Comparison of ENCODE assay signal across 7 mouse cellular contexts in the genomic region with DNA sequence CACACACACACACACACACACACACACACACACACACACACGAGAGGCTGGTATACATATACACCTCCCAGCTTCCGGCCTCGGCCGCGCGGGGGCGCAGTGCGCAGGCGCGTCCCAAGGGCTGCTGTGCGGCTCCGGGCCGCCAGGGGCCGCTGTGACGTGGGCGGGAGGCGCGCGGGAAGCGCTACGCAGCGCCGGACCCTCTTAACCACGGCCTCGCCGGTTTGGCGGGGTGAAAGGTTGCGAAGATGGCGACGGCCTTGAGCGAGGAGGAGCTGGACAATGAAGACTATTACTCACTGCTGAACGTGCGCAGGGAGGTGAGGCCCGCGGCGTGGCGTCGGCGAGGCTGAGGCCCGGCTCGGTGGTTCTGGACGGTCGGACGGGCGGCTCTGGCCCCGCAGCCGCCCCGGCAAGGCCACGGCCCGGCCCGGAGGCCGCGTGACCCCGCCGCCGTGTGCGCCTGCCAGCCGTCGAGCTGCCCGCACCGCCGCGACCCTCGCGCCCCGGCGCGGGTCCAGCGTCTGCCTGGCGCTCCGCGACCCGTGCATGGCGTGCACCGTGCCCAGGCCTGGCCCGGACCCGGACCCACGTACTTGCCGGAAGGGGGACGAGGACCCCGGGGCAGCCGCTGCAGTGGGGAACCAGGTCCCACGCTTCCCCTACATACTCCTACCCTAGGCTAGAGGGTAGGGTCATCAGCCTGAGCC. TPM values are rescaled to one million over a fixed set of nuclear protein-coding genes. Genes with fewer than 3 reads are reported as not detected.
DNase-seq lines count a peak whose midpoint lies in the region; ATAC-seq lines count a peak whose summit lies in the region.

Dnajc11 (plus strand) TSS at position 187 of the 710 bp plus-strand sequence.

- H3K27me3 ChIP-seq in embryonic facial prominence, embryonic 10.5 days (replicated peaks; ENCODE audit: low read depth, poor library complexity, severe bottlenecking), result no peaks in the 10 kb centered on the region
- H3K27me3 ChIP-seq in limb, embryonic 10.5 days (ENCODE audit: low read depth, poor library complexity, severe bottlenecking), result no peaks in the 10 kb centered on the region
- H3K27me3 ChIP-seq in midbrain, embryonic 13.5 days, result no peaks in the 10 kb centered on the region; the same call in 1 of the 2 replicates

- under 1% methylated on average over 83 of the region's 83 CpGs for WGBS in embryonic facial prominence, embryonic 10.5 days
- WGBS in limb, embryonic 10.5 days, result under 1% methylated on average over 83 of the region's 83 CpGs
- WGBS in midbrain, embryonic 13.5 days, result under 1% methylated on average over 77 of the region's 83 CpGs

- H3K9me3 ChIP-seq in embryonic facial prominence, embryonic 10.5 days, result no peaks in the 10 kb centered on the region
- no peaks in the 10 kb centered on the region for H3K9me3 ChIP-seq in limb, embryonic 10.5 days (replicated peaks)
- H3K9me3 ChIP-seq in midbrain, embryonic 13.5 days, result no peaks in the 10 kb centered on the region

- peak; percentile 97 for DNase-seq in adrenal gland, postnatal 10 days
- DNase-seq in embryonic facial prominence, embryonic 10.5 days (ENCODE audit: low spot score), result peak; percentile 95
- DNase-seq in kidney, adult 11 months, result peak; percentile 89
- peak; percentile 97 for DNase-seq in limb, embryonic 10.5 days (ENCODE audit: low spot score)
- DNase-seq in spleen, adult 12 weeks (ENCODE audit: low spot score), result peak; percentile 98

- peak within 1 kb of the TSS; percentile 99 for H3K4me2 ChIP-seq in midbrain, embryonic 13.5 days (replicated peaks)

- peak within 1 kb of the TSS; percentile 97 for H3K27ac ChIP-seq in embryonic facial prominence, embryonic 10.5 days (replicated peaks)
- peak within 1 kb of the TSS; percentile 94 for H3K27ac ChIP-seq in limb, embryonic 10.5 days
- peak within 1 kb of the TSS; percentile 72 for H3K27ac ChIP-seq in midbrain, embryonic 13.5 days

- H3K36me3 ChIP-seq in embryonic facial prominence, embryonic 10.5 days (replicated peaks), result peaks cover 22% of the 10 kb centered on the region
- H3K36me3 ChIP-seq in limb, embryonic 10.5 days, result peaks cover 20% of the 10 kb centered on the region
- H3K36me3 ChIP-seq in midbrain, embryonic 13.5 days, result no peaks in the 10 kb centered on the region

- ATAC-seq in granulocyte monocyte progenitor cell, adult 5-6 weeks (replicated peaks; ENCODE audit: poor library complexity, severe bottlenecking), result peak; percentile 90
- ATAC-seq in midbrain, embryonic 13.5 days, result peak; percentile 94

- peaks cover 26% of the 10 kb centered on the region for H3K4me1 ChIP-seq in embryonic facial prominence, embryonic 10.5 days
- H3K4me1 ChIP-seq in limb, embryonic 10.5 days, result peaks cover 16% of the 10 kb centered on the region
- H3K4me1 ChIP-seq in midbrain, embryonic 13.5 days (replicated peaks), result peaks cover 26% of the 10 kb centered on the region

- peak within 1 kb of the TSS; percentile 84 for H3K9ac ChIP-seq in midbrain, embryonic 13.5 days (replicated peaks)

- peak within 1 kb of the TSS; percentile 100 for H3K4me3 ChIP-seq in embryonic facial prominence, embryonic 10.5 days
- peak within 1 kb of the TSS; percentile 100 for H3K4me3 ChIP-seq in limb, embryonic 10.5 days
- peak within 1 kb of the TSS; percentile 87 for H3K4me3 ChIP-seq in midbrain, embryonic 13.5 days (replicated peaks)

RNA-seq across cellular contexts. Expression of gene Dnajc11, which starts in this region (rescaled TPM):
- total RNA-seq in adrenal gland, postnatal 10 days (2021), result 100 to 1,000 TPM in 1 of 2 experiments, 10 to 100 TPM in 1; 99.3 to 120 TPM
- polyA plus RNA-seq in embryonic facial prominence, embryonic 10.5 days (2016; fragmentation: Nextera tagmentation; extraction: Ambion mirVana), result 113 and 121 TPM in 2 replicates
- 73.5 and 77.5 TPM in 2 replicates for total RNA-seq in granulocyte monocyte progenitor cell, adult 5-6 weeks (2014; fragmentation: Nextera tagmentation)
- 57.8 and 71.2 TPM in 2 replicates for total RNA-seq in granulocyte monocyte progenitor cell, adult 5-6 weeks (2017)
- 121 TPM in 2 replicates for polyA plus RNA-seq in limb, embryonic 10.5 days (2016; fragmentation: Nextera tagmentation; extraction: Ambion mirVana)
- polyA plus RNA-seq in midbrain, embryonic 13.5 days (2015; fragmentation: Nextera tagmentation; extraction: Ambion mirVana), result 88.0 and 89.2 TPM in 2 replicates

Comparison
In these comparisons a context has a peak if more than half of its experiments do, and no peak if none do; other contexts are left out.
1. Peak in every context shown above with its lines: DNase-seq, ATAC-seq, H3K4me3 ChIP-seq and H3K27ac ChIP-seq.